Comparison of ENCODE assay signal across 13 mouse cellular contexts in the genomic region with DNA sequence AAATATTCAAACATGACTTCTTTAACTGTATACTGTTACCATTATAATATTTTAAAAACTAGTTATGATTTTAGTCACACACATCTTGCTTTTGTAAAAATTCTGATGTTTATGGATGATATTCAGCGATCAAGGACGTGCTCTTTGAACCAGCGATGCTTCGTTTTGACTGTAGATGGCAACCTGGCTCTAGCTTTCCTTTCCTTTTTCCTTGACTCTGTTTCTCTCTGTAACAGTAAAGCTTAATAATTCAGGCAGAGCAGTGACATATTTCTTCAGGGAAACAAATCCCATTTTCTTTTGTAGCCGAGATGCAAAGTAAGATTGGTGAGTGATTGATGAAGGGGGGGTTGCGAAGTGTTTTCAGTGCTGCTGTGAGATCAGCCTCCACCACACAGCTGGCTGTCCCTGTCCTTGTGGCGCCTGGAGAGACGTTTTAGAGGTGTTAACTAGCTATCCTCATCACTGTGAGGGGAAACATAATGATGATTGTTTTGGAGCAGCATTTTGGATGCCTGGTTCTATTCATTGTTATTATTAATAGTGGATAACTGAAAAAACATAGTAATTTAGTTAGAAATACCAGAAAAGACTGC.
DNase-seq lines count a peak whose midpoint lies in the region; ATAC-seq and TF ChIP-seq lines count a peak whose summit lies in the region.
"Had no signal": no experiment of that assay in that cellular context is flagged by ENCODE, and none has a peak within 500 bp of the region (broad histone marks: within the 10 kb centered on the region; RNA-seq: fewer than 3 reads in every experiment).

No protein-coding gene starts in this region.

- ATAC-seq in forebrain, embryonic 16.5 days: peak; percentile 76
- no peak for ATAC-seq in lung, embryonic 14.5 days (ENCODE audit: insufficient read depth)
- ATAC-seq in midbrain, postnatal 0 days (ENCODE audit: low FRiP score): peak; percentile 34; the same call in 1 of the 2 replicates
- ATAC-seq: liver, embryonic 12.5 days had no signal

- no peak overlapping the region for H3K9ac ChIP-seq in forebrain, embryonic 16.5 days (replicated peaks; ENCODE audit: low read depth, low read length)
- H3K9ac ChIP-seq in lung, embryonic 14.5 days: no peak overlapping the region
- no peak overlapping the region for H3K9ac ChIP-seq in midbrain, postnatal 0 days (replicated peaks; ENCODE audit: low read length, poor library complexity, severe bottlenecking)
- H3K9ac ChIP-seq: liver, embryonic 12.5 days had no signal

- no peaks in the 10 kb centered on the region for H3K9me3 ChIP-seq in forebrain, embryonic 16.5 days (ENCODE audit: control insufficient read depth, low read length)
- H3K9me3 ChIP-seq in forebrain, embryonic 10.5 days: no peaks in the 10 kb centered on the region
- H3K9me3 ChIP-seq in lung, embryonic 14.5 days (ENCODE audit: low read depth, low read length): no peaks in the 10 kb centered on the region
- H3K9me3 ChIP-seq in midbrain, postnatal 0 days (ENCODE audit: low read length): no peaks in the 10 kb centered on the region
- H3K9me3 ChIP-seq: liver, embryonic 12.5 days had no signal

- no peak for DNase-seq in forebrain, embryonic 10.5 days (ENCODE audit: extremely low spot score, low spot score)
- DNase-seq in lung, embryonic 14.5 days: peak; percentile 37
- DNase-seq in lung, postnatal 10 days: no peak
- peak; percentile 80 for DNase-seq in brain, embryonic 14.5 days (ENCODE audit: low read depth)
- DNase-seq in midbrain, postnatal 0 days (ENCODE audit: low spot score): peak; percentile 67
- no peak for DNase-seq in urinary bladder, postnatal 36 days (ENCODE audit: low spot score in 2 of 2)
- no peak for DNase-seq in spleen, adult 12 weeks (ENCODE audit: low spot score)
- DNase-seq: adrenal gland, adult 8-10 months; cerebellum, adult 11 months; gastrocnemius, postnatal 14 days; spleen, adult 18-20 months had no signal

- WGBS in forebrain, embryonic 16.5 days: 57% methylated on average over 8 of the region's 8 CpGs
- 83% methylated on average over 8 of the region's 8 CpGs for WGBS in forebrain, embryonic 10.5 days
- 54% methylated on average over 8 of the region's 8 CpGs for WGBS in lung, embryonic 14.5 days
- WGBS in midbrain, postnatal 0 days: 44% methylated on average over 8 of the region's 8 CpGs

- TF ChIP-seq CTCF in lung, embryonic 14.5 days (IDR thresholded peaks at IDR 0.05; ENCODE audit: low read depth): peak; percentile 54
- peak; percentile 59; the same call in 1 of the 2 replicates for TF ChIP-seq CTCF in brain, embryonic 14.5 days (IDR thresholded peaks at IDR 0.05; ENCODE audit: borderline replicate concordance, extremely low read depth, insufficient read depth, insufficient read length)
- peak; percentile 87 for TF ChIP-seq CTCF in midbrain, postnatal 0 days (IDR thresholded peaks at IDR 0.05)

- no peaks in the 10 kb centered on the region for H3K36me3 ChIP-seq in forebrain, embryonic 16.5 days (ENCODE audit: control insufficient read depth, insufficient read depth)
- no peaks in the 10 kb centered on the region for H3K36me3 ChIP-seq in forebrain, embryonic 10.5 days (replicated peaks)
- no peaks in the 10 kb centered on the region for H3K36me3 ChIP-seq in lung, embryonic 14.5 days (ENCODE audit: insufficient read depth)
- no peaks in the 10 kb centered on the region for H3K36me3 ChIP-seq in midbrain, postnatal 0 days (ENCODE audit: insufficient read depth, low read length)
- H3K36me3 ChIP-seq: liver, embryonic 12.5 days had no signal

- H3K27ac ChIP-seq in forebrain, embryonic 16.5 days (ENCODE audit: low read length): no peak overlapping the region
- H3K27ac ChIP-seq in forebrain, embryonic 10.5 days: no peak overlapping the region
- H3K27ac ChIP-seq in lung, embryonic 14.5 days (ENCODE audit: low read depth): no peak overlapping the region
- H3K27ac ChIP-seq in midbrain, postnatal 0 days (ENCODE audit: low read depth, low read length): no peak overlapping the region
- H3K27ac ChIP-seq: liver, embryonic 12.5 days had no signal

- H3K4me3 ChIP-seq in forebrain, embryonic 16.5 days (replicated peaks; ENCODE audit: low read length): no peak overlapping the region
- H3K4me3 ChIP-seq in forebrain, embryonic 10.5 days: no peak overlapping the region
- H3K4me3 ChIP-seq in lung, embryonic 14.5 days (ENCODE audit: low read depth, low read length): no peak overlapping the region
- H3K4me3 ChIP-seq in midbrain, postnatal 0 days (ENCODE audit: low read depth, low read length): no peak overlapping the region
- H3K4me3 ChIP-seq: liver, embryonic 12.5 days had no signal

- 0 out of 2 replicates have a peak, but pooled peaks cover 5% of the 10 kb centered on the region for H3K4me1 ChIP-seq in forebrain, embryonic 16.5 days (replicated peaks; ENCODE audit: control insufficient read depth, insufficient read depth, low read length)
- H3K4me1 ChIP-seq in forebrain, embryonic 10.5 days: no peaks in the 10 kb centered on the region
- no peaks in the 10 kb centered on the region for H3K4me1 ChIP-seq in lung, embryonic 14.5 days (ENCODE audit: insufficient read depth)
- H3K4me1 ChIP-seq in midbrain, postnatal 0 days (ENCODE audit: insufficient read depth, low read length): no peaks in the 10 kb centered on the region
- H3K4me1 ChIP-seq: liver, embryonic 12.5 days had no signal

- no peaks in the 10 kb centered on the region for H3K27me3 ChIP-seq in forebrain, embryonic 16.5 days (replicated peaks; ENCODE audit: control insufficient read depth, insufficient read depth, low read length)
- no peaks in the 10 kb centered on the region for H3K27me3 ChIP-seq in forebrain, embryonic 10.5 days (ENCODE audit: poor library complexity, severe bottlenecking)
- H3K27me3 ChIP-seq in lung, embryonic 14.5 days (ENCODE audit: insufficient read depth, low read length): no peaks in the 10 kb centered on the region
- H3K27me3 ChIP-seq in midbrain, postnatal 0 days (ENCODE audit: insufficient read depth, low read length): no peaks in the 10 kb centered on the region
- H3K27me3 ChIP-seq: liver, embryonic 12.5 days had no signal

- no peak for TF ChIP-seq POLR2A in brain, embryonic 14.5 days (IDR thresholded peaks at IDR 0.05; ENCODE audit: borderline replicate concordance, extremely low read depth, insufficient read depth, insufficient read length, poor library complexity, severe bottlenecking)

- no peak overlapping the region for H3K4me2 ChIP-seq in forebrain, embryonic 16.5 days (ENCODE audit: low read length)
- H3K4me2 ChIP-seq in lung, embryonic 14.5 days: no peak overlapping the region
- no peak overlapping the region for H3K4me2 ChIP-seq in midbrain, postnatal 0 days (ENCODE audit: low read depth, low read length, poor library complexity, severe bottlenecking)
- H3K4me2 ChIP-seq: liver, embryonic 12.5 days had no signal

Comparison
In these comparisons a context has a peak if more than half of its experiments do, and no peak if none do; other contexts are left out.
1. DNase-seq: peak in lung, embryonic 14.5 days (single experiment), brain, embryonic 14.5 days (single experiment) and midbrain, postnatal 0 days (single experiment); none in forebrain, embryonic 10.5 days (single experiment), lung, postnatal 10 days (single experiment), urinary bladder, postnatal 36 days (0 of 2) and spleen, adult 12 weeks (single experiment).
2. Peak in every context shown above with its lines, with median percentiles within 50 percentile points of each other: CTCF ChIP-seq.